14 mouse cellular contexts compared by ENCODE assay signal in the genomic region with DNA sequence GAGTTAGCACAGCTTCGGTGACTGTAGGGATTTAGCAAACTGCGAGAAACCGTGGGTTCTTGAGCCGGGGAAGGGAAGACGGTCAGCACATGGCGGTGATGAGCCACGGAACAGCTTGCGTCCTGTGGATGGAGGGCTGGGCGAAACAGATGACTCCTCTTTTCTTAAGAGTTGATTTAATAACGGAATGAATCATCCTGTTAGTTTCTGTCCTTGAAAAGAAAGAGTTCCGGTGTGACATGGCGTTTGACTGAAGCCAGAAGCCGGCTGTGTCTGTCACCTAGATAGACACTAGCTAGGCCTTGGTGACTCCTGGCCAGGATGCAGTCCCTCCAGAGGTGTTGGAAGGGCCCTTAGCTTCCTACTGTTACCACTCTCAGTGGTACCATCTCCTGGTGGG. TPM values are rescaled to one million over a fixed set of nuclear protein-coding genes. Genes with fewer than 3 reads are reported as not detected.
A peak's percentile ranks its signal among the peaks of the same experiment; 100 is the strongest.
DNase-seq lines count a peak whose midpoint lies in the region; ATAC-seq and TF ChIP-seq lines count a peak whose summit lies in the region.
"Had no signal": no experiment of that assay in that cellular context is flagged by ENCODE, and none has a peak within 500 bp of the region (broad histone marks: within the 10 kb centered on the region; RNA-seq: fewer than 3 reads in every experiment).

No protein-coding gene starts in this region.

- peak; percentile 78 to 89 for DNase-seq in adrenal gland, adult (ENCODE audit: inconsistent age in 2 of 2, low spot score in 1 of 2)
- DNase-seq in adrenal gland, postnatal 4 days (ENCODE audit: low spot score in 2 of 2), result no peak
- DNase-seq in heart, adult 11 months, result no peak
- DNase-seq in stomach, postnatal 0 days (ENCODE audit: low spot score), result no peak
- DNase-seq: cerebellum, adult 2 months; kidney, adult 18-20 months; kidney, postnatal 14 days; liver, embryonic 13.5 days; thymus, postnatal 14 days had no signal

- H3K4me1 ChIP-seq in heart, embryonic 16.5 days (ENCODE audit: control insufficient read depth, insufficient read depth, low read length), result peaks cover 53% of the 10 kb centered on the region
- peaks cover 9% of the 10 kb centered on the region for H3K4me1 ChIP-seq in midbrain, embryonic 16.5 days (ENCODE audit: control insufficient read depth, insufficient read depth, low read length)
- peaks cover 56% of the 10 kb centered on the region for H3K4me1 ChIP-seq in midbrain, embryonic 13.5 days (replicated peaks)
- H3K4me1 ChIP-seq in stomach, postnatal 0 days (replicated peaks; ENCODE audit: control insufficient read depth, insufficient read depth), result peaks cover 11% of the 10 kb centered on the region
- peaks cover 53% of the 10 kb centered on the region for H3K4me1 ChIP-seq in forebrain, embryonic 12.5 days

- H3K36me3 ChIP-seq in heart, embryonic 16.5 days (ENCODE audit: control insufficient read depth, insufficient read depth), result no peaks in the 10 kb centered on the region
- no peaks in the 10 kb centered on the region for H3K36me3 ChIP-seq in midbrain, embryonic 16.5 days (ENCODE audit: control insufficient read depth, insufficient read depth, low read length)
- H3K36me3 ChIP-seq in midbrain, embryonic 13.5 days, result no peaks in the 10 kb centered on the region
- no peaks in the 10 kb centered on the region for H3K36me3 ChIP-seq in stomach, postnatal 0 days (ENCODE audit: control insufficient read depth, insufficient read depth, low read length)
- H3K36me3 ChIP-seq in forebrain, embryonic 12.5 days (replicated peaks), result no peaks in the 10 kb centered on the region
- H3K36me3 ChIP-seq: embryonic facial prominence, embryonic 13.5 days; liver, embryonic 13.5 days had no signal

- no peaks in the 10 kb centered on the region for H3K27me3 ChIP-seq in heart, embryonic 16.5 days (ENCODE audit: control insufficient read depth, insufficient read depth, low read length)
- no peaks in the 10 kb centered on the region for H3K27me3 ChIP-seq in midbrain, embryonic 16.5 days (ENCODE audit: control insufficient read depth, insufficient read depth, low read depth, low read length)
- H3K27me3 ChIP-seq in midbrain, embryonic 13.5 days, result no peaks in the 10 kb centered on the region
- no peaks in the 10 kb centered on the region for H3K27me3 ChIP-seq in stomach, postnatal 0 days (ENCODE audit: control insufficient read depth, insufficient read depth, low read length)
- H3K27me3 ChIP-seq in forebrain, embryonic 12.5 days, result no peaks in the 10 kb centered on the region
- H3K27me3 ChIP-seq: embryonic facial prominence, embryonic 13.5 days; liver, embryonic 13.5 days had no signal

- no peak for ATAC-seq in heart, embryonic 16.5 days (replicated peaks; ENCODE audit: extremely low read depth, insufficient read depth, low FRiP score)
- ATAC-seq in midbrain, embryonic 16.5 days, result no peak
- no peak for ATAC-seq in midbrain, embryonic 13.5 days
- ATAC-seq in stomach, postnatal 0 days (ENCODE audit: low FRiP score, low TSS enrichment), result no peak
- ATAC-seq in forebrain, embryonic 12.5 days (ENCODE audit: low FRiP score), result no peak

- TF ChIP-seq CTCF in stomach, postnatal 0 days (IDR thresholded peaks at IDR 0.05; ENCODE audit: low read depth), result no peak

- H3K4me2 ChIP-seq in heart, embryonic 16.5 days (ENCODE audit: low read depth, low read length), result no peak overlapping the region
- H3K4me2 ChIP-seq in midbrain, embryonic 16.5 days (ENCODE audit: low read length), result no peak overlapping the region
- H3K4me2 ChIP-seq in midbrain, embryonic 13.5 days (replicated peaks), result no peak overlapping the region
- no peak overlapping the region for H3K4me2 ChIP-seq in stomach, postnatal 0 days (replicated peaks; ENCODE audit: low read depth)
- H3K4me2 ChIP-seq in forebrain, embryonic 12.5 days, result no peak overlapping the region
- H3K4me2 ChIP-seq: embryonic facial prominence, embryonic 13.5 days; liver, embryonic 13.5 days had no signal

- no peak for TF ChIP-seq EP300 in stomach, postnatal 0 days (optimal IDR thresholded peaks at IDR 0.05)

- H3K9me3 ChIP-seq in heart, embryonic 16.5 days (replicated peaks; ENCODE audit: control insufficient read depth, low read length), result no peaks in the 10 kb centered on the region
- H3K9me3 ChIP-seq in midbrain, embryonic 16.5 days (replicated peaks; ENCODE audit: control insufficient read depth, low read length, poor library complexity, severe bottlenecking), result no peaks in the 10 kb centered on the region
- H3K9me3 ChIP-seq in midbrain, embryonic 13.5 days, result no peaks in the 10 kb centered on the region
- no peaks in the 10 kb centered on the region for H3K9me3 ChIP-seq in stomach, postnatal 0 days (ENCODE audit: control insufficient read depth, low read length)
- H3K9me3 ChIP-seq in forebrain, embryonic 12.5 days, result no peaks in the 10 kb centered on the region
- H3K9me3 ChIP-seq: embryonic facial prominence, embryonic 13.5 days; liver, embryonic 13.5 days had no signal

- 62% methylated on average over 13 of the region's 13 CpGs for WGBS in heart, embryonic 16.5 days
- 56% methylated on average over 13 of the region's 13 CpGs for WGBS in midbrain, embryonic 16.5 days
- WGBS in midbrain, embryonic 13.5 days, result 55% methylated on average over 13 of the region's 13 CpGs
- WGBS in stomach, postnatal 0 days, result 51% methylated on average over 13 of the region's 13 CpGs
- WGBS in forebrain, embryonic 12.5 days, result 59% methylated on average over 13 of the region's 13 CpGs

- peak overlapping the region; percentile 34 for H3K27ac ChIP-seq in heart, embryonic 16.5 days (ENCODE audit: low read length)
- no peak overlapping the region for H3K27ac ChIP-seq in midbrain, embryonic 16.5 days (ENCODE audit: low read length)
- H3K27ac ChIP-seq in midbrain, embryonic 13.5 days, result no peak overlapping the region
- 0 out of 2 replicates have a peak overlapping the region, but pooled peaks have one; percentile 30 for H3K27ac ChIP-seq in stomach, postnatal 0 days (replicated peaks)
- H3K27ac ChIP-seq in forebrain, embryonic 12.5 days, result no peak overlapping the region
- H3K27ac ChIP-seq: embryonic facial prominence, embryonic 13.5 days; liver, embryonic 13.5 days had no signal

- H3K4me3 ChIP-seq in heart, embryonic 16.5 days (ENCODE audit: low read length), result no peak overlapping the region
- no peak overlapping the region for H3K4me3 ChIP-seq in midbrain, embryonic 16.5 days (ENCODE audit: low read depth, low read length)
- H3K4me3 ChIP-seq in midbrain, embryonic 13.5 days (replicated peaks), result no peak overlapping the region
- no peak overlapping the region for H3K4me3 ChIP-seq in stomach, postnatal 0 days (ENCODE audit: low read depth, low read length)
- H3K4me3 ChIP-seq in forebrain, embryonic 12.5 days (replicated peaks), result no peak overlapping the region
- H3K4me3 ChIP-seq: embryonic facial prominence, embryonic 13.5 days; liver, embryonic 13.5 days had no signal

- no peak overlapping the region for H3K9ac ChIP-seq in heart, embryonic 16.5 days (ENCODE audit: low read length)
- H3K9ac ChIP-seq in midbrain, embryonic 16.5 days (ENCODE audit: low read depth, low read length), result 0 out of 2 replicates have a peak overlapping the region, but pooled peaks have one; percentile 7
- H3K9ac ChIP-seq in midbrain, embryonic 13.5 days (replicated peaks), result no peak overlapping the region
- H3K9ac ChIP-seq in stomach, postnatal 0 days (ENCODE audit: low read length), result 0 out of 2 replicates have a peak overlapping the region, but pooled peaks have one; percentile 18
- H3K9ac ChIP-seq in forebrain, embryonic 12.5 days, result no peak overlapping the region
- H3K9ac ChIP-seq: embryonic facial prominence, embryonic 13.5 days; liver, embryonic 13.5 days had no signal

RNA-seq across cellular contexts. Expression of a gene that starts 14.2 kb away (rescaled TPM):
- 10 to 100 TPM; 59.3 to 65.2 TPM for total RNA-seq in adrenal gland, postnatal 4 days (2021)
- 15.2 and 17.6 TPM in 2 replicates for polyA plus RNA-seq in heart, embryonic 16.5 days (2015; fragmentation: Nextera tagmentation; extraction: Ambion mirVana)
- polyA plus RNA-seq in midbrain, embryonic 16.5 days (2015; fragmentation: Nextera tagmentation; extraction: Ambion mirVana), result 46.1 and 54.7 TPM in 2 replicates
- 40.6 and 46.1 TPM in 2 replicates for polyA plus RNA-seq in midbrain, embryonic 13.5 days (2015; fragmentation: Nextera tagmentation; extraction: Ambion mirVana)
- polyA plus RNA-seq in stomach, postnatal 0 days (2015; fragmentation: Nextera tagmentation; extraction: Ambion mirVana), result 12.8 and 13.7 TPM in 2 replicates
- polyA plus RNA-seq in forebrain, embryonic 12.5 days (2016; fragmentation: Nextera tagmentation; extraction: Ambion mirVana), result 41.1 and 42.5 TPM in 2 replicates

RNA-seq across cellular contexts. Expression of a gene that starts 44.0 kb away (rescaled TPM):
- total RNA-seq in adrenal gland, postnatal 4 days (2021), result 10 to 100 TPM; 56.6 to 56.9 TPM
- polyA plus RNA-seq in heart, embryonic 16.5 days (2015; fragmentation: Nextera tagmentation; extraction: Ambion mirVana), result 22.3 and 24.3 TPM in 2 replicates
- polyA plus RNA-seq in midbrain, embryonic 16.5 days (2015; fragmentation: Nextera tagmentation; extraction: Ambion mirVana), result 39.5 and 47.4 TPM in 2 replicates
- 67.2 and 70.1 TPM in 2 replicates for polyA plus RNA-seq in midbrain, embryonic 13.5 days (2015; fragmentation: Nextera tagmentation; extraction: Ambion mirVana)
- 15.9 and 18.1 TPM in 2 replicates for polyA plus RNA-seq in stomach, postnatal 0 days (2015; fragmentation: Nextera tagmentation; extraction: Ambion mirVana)
- 84.8 and 91.5 TPM in 2 replicates for polyA plus RNA-seq in forebrain, embryonic 12.5 days (2016; fragmentation: Nextera tagmentation; extraction: Ambion mirVana)

Comparison
In these comparisons a context has a peak if more than half of its experiments do, and no peak if none do; other contexts are left out.
1. DNase-seq: peak in adrenal gland, adult (2 of 2); none in adrenal gland, postnatal 4 days (0 of 2), heart, adult 11 months (single experiment) and stomach, postnatal 0 days (single experiment).
2. H3K9ac ChIP-seq: peak in midbrain, embryonic 16.5 days (single experiment) and stomach, postnatal 0 days (single experiment); none in heart, embryonic 16.5 days (single experiment), midbrain, embryonic 13.5 days (single experiment) and forebrain, embryonic 12.5 days (single experiment).
3. H3K27ac ChIP-seq: peak in heart, embryonic 16.5 days (single experiment) and stomach, postnatal 0 days (single experiment); none in midbrain, embryonic 16.5 days (single experiment), midbrain, embryonic 13.5 days (single experiment) and forebrain, embryonic 12.5 days (single experiment).